Mouse (Mus musculus) telencephalon, adult 2 months (tissue): ENCODE data around the gene 1700010B08Rik.
"Not testable (repeated sequence)": the region's sequence is repeated elsewhere in the genome, so short reads cannot be mapped to it uniquely, and the experiment has no call there.

ENCODE experiments used
- DNase-seq: peaks from one replicate; pipeline ENCODE4 v3.0.0-alpha.2; 2011; ENCODE audit warnings: low read depth, low spot score

The 1700010B08Rik gene

DNA sequence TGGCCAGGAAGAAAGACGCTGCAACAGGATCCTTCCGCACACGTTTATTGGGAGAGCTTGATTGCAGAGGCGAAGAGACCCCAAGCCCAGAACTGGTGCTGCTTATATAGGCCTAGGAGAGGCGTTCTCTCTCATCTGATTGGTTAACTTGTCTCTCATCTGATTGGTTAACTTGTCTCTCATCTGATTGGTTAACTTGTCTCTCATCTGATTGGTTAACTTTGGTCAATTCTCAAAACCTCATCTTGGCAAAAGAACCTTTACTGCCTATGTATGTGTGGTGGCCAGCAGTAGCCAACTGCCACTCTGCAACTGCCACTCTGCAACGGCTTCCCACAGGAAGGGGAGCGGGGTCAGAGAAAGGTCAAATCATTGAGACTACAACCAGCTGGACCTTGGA lies at the start of gene 1700010B08Rik:
Gene 1700010B08Rik, plus strand, starts transcription at position 301 of the 400 bp plus-strand sequence.
- DNase-seq = not testable (repeated sequence)

DNA sequence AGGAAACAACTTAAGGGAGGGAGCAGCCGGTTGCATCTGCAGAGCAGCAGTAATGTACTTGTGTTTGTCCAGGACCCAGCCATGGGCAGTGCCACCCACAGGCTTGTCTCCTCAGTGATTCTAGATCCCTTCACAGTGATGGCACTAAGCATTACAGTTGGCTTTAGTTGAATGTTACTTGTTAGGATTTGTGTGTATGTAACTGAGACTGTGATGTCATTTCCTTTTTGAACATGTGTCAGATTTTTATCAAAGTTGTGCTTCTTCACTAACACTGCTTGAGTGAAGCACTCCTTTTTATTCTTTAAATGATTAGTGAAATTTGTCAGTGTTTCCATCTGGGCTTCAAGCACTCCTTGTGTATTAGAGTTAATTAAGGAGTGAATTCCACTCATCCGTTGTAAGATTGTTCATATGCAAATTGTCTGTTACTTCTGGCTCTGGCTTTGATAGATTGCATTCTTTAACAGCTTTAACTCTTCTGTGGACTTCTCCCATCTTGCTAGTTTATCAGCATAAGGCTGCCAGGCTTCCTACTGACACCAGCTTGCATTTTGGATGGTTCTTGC lies 46.8 kb upstream of the 1700010B08Rik start:
- no peak for DNase-seq

DNA sequence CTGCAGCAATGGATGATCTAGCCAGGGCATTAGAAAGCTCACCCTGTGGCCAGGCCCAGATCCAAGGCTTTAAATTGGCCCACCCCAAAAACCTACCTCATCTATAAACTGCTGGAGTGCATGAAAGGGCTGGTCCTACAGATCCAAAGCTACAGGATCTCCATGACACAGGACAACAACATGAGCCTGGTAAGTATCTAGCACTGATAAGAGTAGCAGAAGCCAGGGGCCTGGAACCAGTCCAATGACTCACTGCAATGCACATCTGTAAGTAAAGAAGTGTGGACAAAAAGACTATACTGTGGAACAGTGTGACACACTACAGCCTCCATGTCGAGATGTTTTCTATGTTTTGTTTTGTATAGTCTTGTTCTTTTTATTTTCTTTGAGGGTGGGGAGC lies 45.7 kb upstream of the 1700010B08Rik start:
- DNase-seq = no peak

DNA sequence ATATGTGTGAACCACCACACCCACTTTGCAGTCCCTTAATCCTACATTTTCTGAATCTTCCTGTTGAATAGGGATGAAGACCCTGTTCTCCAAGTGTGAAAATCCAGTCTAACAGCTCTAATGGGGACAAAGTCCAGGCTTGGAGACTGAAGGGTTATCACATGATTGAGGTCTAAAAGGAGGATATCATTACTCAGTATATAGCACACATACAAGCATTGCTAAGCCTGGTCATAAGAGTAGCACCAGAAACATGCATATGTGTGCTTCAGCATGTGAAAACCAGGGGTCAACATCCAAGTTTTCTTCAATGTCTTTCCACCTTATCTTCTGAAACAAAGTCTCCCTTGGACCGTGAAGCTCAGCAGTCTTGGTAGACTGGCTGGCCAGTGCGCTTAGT lies 40.6 kb upstream of the 1700010B08Rik start:
- DNase-seq = no peak

DNA sequence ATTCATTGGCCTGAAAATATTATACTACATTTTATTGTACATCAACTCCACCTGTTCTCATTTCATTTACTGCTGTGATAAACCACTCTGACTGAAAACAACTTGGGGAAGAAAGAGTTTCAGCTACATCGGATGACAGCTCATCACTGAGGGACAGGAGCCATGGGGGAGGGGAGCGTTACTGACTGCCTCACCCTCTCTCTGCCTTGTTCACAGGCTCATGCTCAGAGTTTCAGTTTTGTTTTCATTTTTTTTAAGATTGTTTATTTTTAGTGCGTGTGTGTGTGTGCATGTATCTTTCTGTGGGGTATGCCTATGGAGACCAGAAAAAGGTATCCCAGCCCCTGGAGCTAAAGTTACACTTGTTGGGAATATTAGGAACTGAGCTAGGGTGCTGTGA lies 40.0 kb upstream of the 1700010B08Rik start:
- no peak for DNase-seq

DNA sequence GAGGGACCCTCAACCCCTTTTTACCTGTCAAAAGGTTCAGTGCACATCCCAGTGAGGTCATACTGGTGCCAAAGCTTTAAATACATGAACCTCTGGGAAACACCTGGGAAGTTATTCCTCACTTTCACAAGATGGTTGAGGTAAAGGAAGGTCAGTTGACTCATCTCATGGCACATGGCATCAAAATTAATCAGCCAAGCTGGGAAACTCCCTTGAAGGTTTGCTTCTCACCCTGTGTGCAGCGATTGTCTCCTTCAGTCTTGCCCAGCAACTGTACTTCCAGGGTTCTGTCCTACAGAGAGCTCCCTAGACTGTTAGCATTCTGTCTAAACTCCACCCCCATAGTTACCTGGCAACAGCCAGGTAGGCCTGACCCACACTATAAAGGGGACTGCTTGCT lies 39.1 kb upstream of the 1700010B08Rik start:
- no peak for DNase-seq

DNA sequence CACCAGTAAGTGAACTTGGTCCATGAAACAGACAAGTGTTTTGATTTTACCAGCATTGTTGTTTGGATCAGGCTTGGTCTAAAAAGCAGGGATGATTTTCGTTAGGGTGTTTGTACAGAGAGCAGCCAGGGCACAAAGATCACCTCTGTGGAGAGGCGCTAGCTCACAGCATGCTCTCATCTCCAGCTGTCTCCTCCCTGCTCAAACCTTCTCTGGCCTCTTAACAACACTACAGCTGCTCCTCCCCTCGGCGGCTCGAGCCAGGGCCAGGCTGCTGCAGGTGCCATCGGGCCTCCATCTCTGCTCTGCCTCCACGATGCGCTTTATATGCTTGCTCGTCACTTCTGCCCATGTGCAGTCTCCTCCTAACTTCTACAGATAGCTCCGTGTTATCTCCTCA lies 36.4 kb upstream of the 1700010B08Rik start:
- no peak for DNase-seq

DNA sequence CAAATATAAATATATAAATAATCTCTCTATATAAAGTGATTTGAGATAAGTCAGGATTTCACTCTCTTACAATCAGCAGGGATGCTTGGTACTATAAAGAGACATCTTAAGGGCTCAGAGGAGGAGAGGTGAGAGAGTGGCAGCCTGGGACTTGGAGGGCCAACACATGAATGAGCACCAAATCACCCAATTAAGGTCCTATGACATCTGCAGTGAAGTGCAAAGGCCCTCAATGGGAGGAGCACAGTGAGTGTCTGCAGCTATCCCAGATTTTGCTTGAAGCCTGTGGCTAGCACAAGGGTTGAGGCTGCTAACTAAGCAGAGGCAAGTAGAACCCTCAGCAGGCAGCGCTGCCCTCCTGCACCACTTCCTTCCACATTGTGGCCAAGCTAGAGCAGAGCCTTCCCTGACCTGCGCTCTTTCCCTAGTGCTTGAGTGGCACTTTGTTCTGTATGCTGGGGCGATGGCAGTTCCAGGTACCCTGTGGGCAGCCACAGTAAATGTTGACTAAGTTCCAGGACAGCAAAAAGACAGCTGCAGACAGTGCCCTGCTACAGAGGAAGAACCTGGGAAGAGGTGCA lies 33.3 kb upstream of the 1700010B08Rik start:
- no peak for DNase-seq

DNA sequence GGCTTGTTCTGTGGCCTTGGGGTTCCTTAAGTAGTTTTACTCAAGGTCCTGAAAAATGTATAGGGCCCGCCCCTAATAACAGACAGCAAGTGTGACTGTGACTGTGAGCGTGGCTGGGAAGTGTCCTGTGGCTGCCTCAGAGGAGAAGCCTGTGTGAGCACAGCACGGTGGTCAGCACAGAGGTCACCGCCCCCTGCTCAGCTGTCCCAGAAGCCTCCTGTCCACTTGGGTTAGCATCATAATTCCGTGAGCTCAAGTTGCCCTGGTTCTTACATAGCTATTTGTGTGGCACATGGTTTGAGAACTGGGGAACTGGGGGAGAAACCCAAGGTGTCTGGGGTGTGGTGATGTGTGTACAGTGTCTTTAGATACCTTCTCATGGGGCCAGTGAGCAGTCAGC lies 31.9 kb upstream of the 1700010B08Rik start:
- no peak for DNase-seq

DNA sequence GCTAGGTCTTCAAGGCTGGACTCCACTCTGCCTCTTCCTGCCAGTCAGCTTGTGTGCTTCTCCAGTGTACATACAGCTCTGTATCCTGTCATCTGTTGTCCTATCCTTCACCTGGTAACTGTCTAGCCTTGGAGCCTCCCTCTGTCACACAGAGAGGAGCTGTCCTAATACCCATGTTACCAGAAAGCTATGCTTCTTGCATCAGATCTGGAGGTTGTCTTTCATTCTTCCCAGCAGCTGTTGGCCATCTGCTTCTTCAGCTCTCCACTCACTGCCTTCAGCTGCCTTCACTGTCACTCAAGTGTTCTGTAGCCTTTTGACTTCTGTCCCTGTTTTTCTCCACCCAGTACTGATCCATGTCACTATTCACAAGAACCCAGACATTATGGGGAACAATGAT lies 29.4 kb upstream of the 1700010B08Rik start:
- no peak for DNase-seq

DNA sequence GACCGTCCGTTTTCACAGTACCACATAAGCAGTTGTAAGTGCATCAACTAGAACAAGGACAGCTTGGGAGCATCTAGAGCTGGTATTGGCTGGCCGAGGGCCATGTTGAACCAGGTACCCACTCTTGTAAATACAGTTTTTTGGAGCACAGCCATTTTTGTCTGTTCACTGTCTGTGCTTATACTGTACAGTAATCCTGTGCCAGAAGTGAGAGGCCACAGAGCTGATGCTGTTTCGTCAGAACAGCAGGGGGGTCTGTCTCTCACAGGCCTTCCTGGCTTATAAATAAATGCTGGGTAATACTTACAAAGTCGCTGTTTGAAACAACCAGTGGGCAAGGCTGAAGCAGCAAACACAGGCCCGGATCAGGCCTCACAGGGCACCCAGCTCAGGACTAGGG lies 27.5 kb upstream of the 1700010B08Rik start:
- no peak for DNase-seq

DNA sequence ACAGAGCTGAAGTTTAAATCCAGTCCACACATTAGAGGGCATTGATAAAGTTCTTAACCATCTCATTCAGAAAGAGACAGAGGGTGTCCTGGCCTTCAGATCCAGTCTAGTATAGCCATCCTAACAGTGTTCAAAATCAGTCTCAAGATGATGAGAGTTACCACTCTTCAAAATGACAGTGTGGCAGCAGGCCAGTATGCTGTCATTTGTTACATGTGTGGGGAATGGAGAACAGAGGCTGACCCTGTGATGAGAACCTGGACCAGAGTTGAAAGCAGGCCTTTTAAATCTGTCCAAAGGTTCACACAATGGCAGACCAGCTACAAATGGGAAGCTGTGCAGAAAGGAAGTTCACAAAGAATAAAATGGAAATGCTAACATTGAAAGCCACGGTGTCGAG lies 26.5 kb upstream of the 1700010B08Rik start:
- no peak for DNase-seq

DNA sequence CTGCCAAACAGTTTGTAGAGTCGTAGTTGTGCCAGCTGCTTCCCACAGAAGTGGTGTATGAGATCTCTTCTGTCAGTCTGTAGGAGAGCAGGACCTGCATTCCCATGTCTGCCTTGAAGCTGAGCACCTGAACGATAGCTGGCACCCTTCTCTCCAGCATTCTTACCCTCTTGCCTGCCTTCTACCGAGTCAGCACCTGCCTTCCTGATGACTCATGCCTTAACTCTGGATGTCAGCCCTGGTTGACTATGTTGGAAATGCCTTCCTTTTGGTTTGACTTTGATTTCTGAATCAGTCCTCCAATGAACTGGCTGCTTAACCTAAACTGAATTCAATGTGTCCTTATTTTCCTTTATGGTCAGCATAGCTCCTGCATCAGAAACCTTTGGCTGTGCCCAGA lies 20.4 kb upstream of the 1700010B08Rik start:
- DNase-seq = no peak

DNA sequence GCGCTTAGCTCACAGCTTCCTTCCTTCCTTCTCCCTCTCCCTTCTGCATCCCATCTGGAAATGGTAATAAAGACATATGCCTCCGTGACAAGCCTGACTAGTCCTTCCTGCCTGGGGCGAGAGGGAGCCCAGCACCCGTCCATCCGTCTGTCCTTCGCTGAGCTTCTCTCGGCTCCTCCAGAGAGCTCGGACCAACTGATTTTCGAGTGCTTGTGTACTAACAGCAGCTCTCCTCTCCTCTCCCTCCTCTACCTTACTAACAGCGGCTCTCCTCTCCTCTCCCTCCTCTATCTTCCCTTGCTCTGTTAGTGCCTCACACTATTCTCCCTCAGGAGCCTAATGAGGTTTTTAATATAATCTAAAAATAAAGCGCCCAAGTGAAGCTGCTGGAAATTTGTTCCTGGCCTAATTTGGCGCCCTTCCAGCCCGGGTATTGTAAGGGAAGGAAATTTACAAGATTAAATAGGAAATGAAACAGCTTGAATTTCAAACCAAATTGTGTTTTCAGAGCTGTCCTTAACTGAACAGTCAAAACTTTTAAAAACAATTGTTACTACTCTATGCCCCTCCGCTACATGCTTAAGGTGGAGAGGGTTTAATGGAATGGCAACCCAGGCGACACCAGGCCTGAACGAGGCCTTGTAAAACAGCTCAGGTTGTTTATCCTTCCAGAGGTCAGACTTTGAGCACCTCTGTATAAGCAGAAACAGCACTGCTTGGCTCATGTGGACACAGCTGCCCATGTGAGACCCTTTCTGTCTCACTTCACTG lies 16.9 kb upstream of the 1700010B08Rik start:
- DNase-seq = peak; percentile 22

DNA sequence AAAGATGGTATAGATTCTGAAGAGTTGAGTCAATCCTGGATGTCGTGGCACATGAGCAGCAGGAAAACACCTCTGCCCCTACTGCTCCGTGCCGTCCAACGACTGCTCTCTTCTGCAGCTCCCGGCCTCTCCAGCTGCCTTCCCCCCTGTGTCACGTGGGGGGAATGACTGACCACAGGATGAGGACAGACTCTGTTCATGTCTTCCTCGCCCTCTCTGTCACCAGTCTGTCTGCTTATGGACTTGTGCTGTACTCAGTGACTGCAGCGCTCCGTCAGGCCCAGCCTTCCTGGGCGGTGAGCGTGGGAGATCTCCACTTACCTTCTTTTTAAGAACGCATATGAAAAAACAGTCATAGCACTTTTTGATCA lies 16.4 kb upstream of the 1700010B08Rik start:
- no peak for DNase-seq

DNA sequence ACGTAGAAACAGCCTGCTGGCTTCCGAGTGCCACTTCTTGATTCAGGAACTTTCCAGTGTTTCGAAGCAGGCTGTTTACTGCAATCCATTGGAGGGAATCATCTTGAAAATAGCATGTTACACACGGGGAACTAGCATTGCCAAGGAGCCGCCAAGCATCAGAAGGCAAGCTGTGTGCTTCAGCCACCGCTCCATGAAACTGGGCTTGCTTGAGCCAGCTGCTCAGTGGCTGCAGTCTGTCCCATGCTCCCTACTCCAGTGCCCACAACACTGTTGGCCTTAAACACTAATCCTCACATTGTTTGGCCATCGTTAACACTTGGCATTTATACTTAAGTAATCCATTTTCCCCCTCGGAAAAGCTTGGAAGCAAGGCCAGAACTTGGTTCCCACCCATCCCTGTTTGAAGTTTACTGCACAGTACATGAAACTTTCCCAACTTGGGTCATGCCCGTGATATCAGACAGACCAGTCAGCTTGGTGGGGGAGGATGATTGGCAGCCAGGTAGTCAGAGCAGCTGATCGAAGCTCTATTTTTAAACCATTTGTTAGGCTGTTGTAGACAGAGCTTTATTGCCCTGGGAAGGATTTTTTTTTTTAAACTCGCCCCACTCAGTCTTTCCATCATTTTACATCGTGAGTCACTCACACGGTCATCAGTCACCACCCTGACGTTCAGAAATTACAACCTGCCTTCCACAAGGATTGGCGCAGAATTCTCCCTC lies 13.2 kb upstream of the 1700010B08Rik start:
- DNase-seq = no peak

DNA sequence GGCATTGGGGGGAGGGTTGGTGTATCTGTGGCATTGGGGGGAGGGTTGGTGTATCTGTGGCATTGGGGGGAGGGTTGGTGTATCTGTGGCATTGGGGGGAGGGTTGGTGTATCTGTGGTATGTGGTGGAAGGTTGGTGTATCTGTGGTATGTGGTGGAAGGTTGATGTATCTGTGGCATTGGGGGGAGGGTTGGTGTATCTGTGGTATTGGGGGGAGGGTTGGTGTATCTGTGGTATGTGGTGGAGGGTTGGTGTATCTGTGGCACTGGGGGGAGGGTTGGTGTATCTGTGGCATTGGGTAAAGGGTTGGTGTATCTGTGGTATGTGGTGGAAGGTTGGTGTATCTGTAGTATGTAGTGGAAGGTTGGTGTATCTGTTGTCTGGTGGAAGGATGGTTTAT lies 11.6 kb upstream of the 1700010B08Rik start:
- DNase-seq = not testable (repeated sequence)

DNA sequence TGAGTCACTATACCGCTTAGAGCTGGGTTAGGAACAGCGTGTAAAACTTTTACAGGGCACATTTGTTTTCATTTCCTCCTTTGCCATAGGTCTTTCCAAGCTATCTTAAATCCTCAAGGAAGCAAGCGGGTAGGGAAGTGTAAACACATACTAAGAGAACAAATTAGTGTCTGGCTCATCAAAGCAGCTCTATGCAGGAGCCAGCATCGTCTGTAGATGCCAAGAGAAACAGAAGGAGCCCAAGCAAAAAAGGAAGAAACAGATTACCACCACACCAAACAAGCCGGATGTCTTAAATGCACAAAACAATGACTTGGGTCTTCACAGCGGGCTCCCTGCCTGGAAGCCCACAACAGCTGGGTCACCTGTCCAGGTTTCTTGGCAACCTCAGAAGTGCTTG lies 9.0 kb upstream of the 1700010B08Rik start:
- DNase-seq = no peak

DNA sequence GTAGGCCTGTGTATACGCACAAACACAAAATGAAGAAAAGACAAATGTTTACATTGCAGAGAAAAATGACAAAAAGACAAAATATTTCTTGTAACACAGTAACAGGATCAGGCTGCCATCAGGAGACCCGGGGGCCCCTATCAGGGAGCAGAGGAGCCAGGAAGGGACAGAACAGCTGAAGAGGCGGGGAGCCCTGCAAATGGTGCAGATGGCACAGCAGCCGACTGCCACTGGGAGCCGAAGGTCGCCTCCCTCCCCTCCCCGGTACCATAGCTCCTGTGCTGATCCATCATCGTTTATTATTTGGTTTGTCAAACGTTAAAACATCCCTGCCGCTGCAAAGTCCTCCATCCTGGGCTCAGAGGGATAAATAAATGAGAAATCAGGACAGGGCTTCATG lies 6.6 kb upstream of the 1700010B08Rik start:
- no peak for DNase-seq

DNA sequence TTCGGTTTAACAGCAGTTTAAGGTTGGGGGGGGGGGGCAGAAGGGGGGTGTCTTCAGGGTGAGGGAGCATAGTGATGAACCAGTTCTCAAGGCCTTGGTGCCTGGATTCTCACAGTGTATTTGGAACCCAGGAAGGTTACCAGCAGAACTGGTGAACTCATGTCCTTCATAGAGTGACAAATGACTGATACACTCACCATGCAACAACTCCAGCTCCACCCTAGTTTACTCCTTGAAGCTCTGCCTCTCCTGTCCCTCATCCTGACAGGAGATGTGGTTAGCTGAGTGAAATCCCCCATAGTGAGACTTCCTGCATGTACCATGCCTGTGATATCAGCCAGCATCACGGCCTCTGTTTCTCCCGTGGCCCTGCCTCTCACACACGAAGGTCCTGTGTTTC lies 6.0 kb upstream of the 1700010B08Rik start:
- DNase-seq = no peak

DNA sequence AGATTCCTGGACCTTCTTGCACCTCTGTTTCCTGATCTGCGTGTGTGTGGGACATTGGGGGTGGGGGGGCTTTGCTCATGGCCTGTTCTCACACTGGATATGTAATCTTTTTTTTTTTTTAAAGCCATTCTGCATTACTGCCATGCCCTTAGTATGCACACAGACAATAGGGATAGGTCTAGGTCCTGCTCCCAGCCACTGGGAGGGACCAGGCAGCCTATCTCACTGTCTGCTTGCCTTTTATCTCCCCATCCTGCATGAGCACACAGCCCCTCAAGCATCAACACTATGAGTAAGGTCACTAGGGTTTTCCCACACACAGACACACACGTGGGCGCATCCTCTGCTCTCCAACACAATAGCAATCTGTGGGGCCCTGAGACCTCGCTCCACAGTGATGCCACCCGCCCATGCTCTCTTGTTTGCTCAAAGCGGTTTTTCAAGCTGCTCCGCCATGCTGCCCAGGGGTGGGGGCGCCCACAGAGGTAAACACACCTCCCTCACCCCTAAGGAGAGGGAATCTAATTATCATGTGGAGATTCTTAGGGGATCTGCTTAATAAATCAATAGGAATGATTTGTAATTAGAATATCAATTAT lies 4.5 kb upstream of the 1700010B08Rik start:
- DNase-seq = no peak

DNA sequence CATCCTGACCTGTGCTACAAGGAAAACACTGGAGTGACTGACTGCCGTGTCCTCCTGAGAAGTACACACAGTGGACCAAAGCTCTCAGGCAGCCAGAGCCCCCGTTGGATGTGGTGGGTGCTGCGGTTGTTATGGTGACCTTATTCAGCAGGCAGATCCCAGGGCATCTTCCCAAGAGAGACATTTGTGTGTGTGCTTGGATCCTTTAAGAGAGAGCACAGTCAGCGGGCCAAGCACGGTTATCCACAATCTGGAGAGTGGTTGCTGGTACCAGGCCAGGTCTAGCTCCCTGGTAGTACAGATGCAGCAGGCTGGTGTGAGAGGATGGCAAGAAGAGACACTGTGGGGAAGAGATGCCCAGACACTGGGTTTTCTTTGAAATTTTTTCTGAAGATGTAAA lies 2.2 kb upstream of the 1700010B08Rik start:
- DNase-seq = no peak
